Mouse (Mus musculus) CD4-positive, CD25-positive, alpha-beta regulatory T cell, adult 2 months (primary cell): ENCODE results near the gene Vmn1r118.
"Not testable (repeated sequence)": the region's sequence is repeated elsewhere in the genome, so short reads cannot be mapped to it uniquely, and the experiment has no call there.

Experiments used
- DNase-seq: peaks from one replicate; pipeline ENCODE4 v3.0.0-alpha.2; 2012; ENCODE audit warnings: low read depth, low spot score

Vmn1r118 gene

GRCm38 (mm10) chr7:20912247-20912646 is at the start of gene Vmn1r118:
Vmn1r118 (minus strand) TSS chr7:20912347.
- not testable (repeated sequence) for DNase-seq

GRCm38 (mm10) chr7:20884021-20884420 is 28.1 kb downstream of the Vmn1r118 start, which contains the start of gene Vmn1r117:
Vmn1r117 (minus strand) TSS chr7:20884121.
- DNase-seq: not testable (repeated sequence)

GRCm38 (mm10) chr7:20871956-20872355 is 40.2 kb downstream of the Vmn1r118 start, which contains the start of gene Vmn1r116:
Vmn1r116 (plus strand) TSS chr7:20872256.
- not testable (repeated sequence) for DNase-seq
